Mouse (Mus musculus) myocyte (in vitro differentiated cells): ENCODE data around the gene Pkp1. TPM values are rescaled to one million over a fixed set of nuclear protein-coding genes. Genes with fewer than 3 reads are reported as not detected.

Experiments used
- H3K27me3 ChIP-seq: one replicate; pipeline ENCODE4 v1.6.1; 2011; ENCODE audit not compliant: control insufficient read depth, insufficient read depth, insufficient read length
- H3K36me3 ChIP-seq: one replicate; pipeline ENCODE4 v1.6.1; 2011; ENCODE audit not compliant: control insufficient read depth, insufficient read depth
- H3K4me2 ChIP-seq: one replicate; pipeline ENCODE4 v1.6.1; 2011; ENCODE audit warnings: low read depth, control low read depth
- H3K4me3 ChIP-seq: one replicate; pipeline ENCODE4 v1.5.1; 2011; ENCODE audit warnings: mild to moderate bottlenecking, control low read depth, moderate library complexity
- H3K79me2 ChIP-seq: one replicate; pipeline ENCODE4 v1.6.1; 2011; ENCODE audit not compliant: control insufficient read depth, insufficient read depth
- H3ac ChIP-seq: one replicate; pipeline ENCODE4 v1.6.1; 2011; ENCODE audit not compliant: control insufficient read depth, insufficient read length
- CEBPB ChIP-seq: IDR thresholded peaks from 2 replicates; pipeline ENCODE4 v1.6.1; 2011; ENCODE audit warnings: mild to moderate bottlenecking, moderate library complexity; ENCODE audit not compliant: poor library complexity, insufficient read depth, severe bottlenecking
- E2F4 ChIP-seq: IDR thresholded peaks from one replicate; pipeline ENCODE4 v1.6.1; 2011; ENCODE audit warnings: mild to moderate bottlenecking, control low read depth, moderate library complexity; ENCODE audit not compliant: insufficient read depth
- MAX ChIP-seq: IDR thresholded peaks from one replicate; pipeline ENCODE4 v1.6.1; 2011; ENCODE audit warnings: low read depth, mild to moderate bottlenecking, control low read depth
- MYOD1 ChIP-seq, 3 experiments: IDR thresholded peaks; one replicate each; pipeline ENCODE4 v1.6.1; 2011; ENCODE audit warnings: control low read depth in 2 of 3, low read depth in 2 of 3, mild to moderate bottlenecking in 2 of 3, moderate library complexity in 1 of 3; ENCODE audit not compliant: insufficient read length in 2 of 3, control insufficient read depth in 1 of 3
- MYOG ChIP-seq, 3 experiments: IDR thresholded peaks; one replicate each; pipeline ENCODE4 v1.6.1; 2011; ENCODE audit warnings: control low read depth in 2 of 3, low read depth in 2 of 3, mild to moderate bottlenecking in 2 of 3; ENCODE audit not compliant: insufficient read length in 2 of 3, control insufficient read depth in 1 of 3, insufficient read depth in 1 of 3
- POLR2A ChIP-seq: IDR thresholded peaks from one replicate; pipeline ENCODE4 v1.6.1; 2011; ENCODE audit warnings: low read depth, mild to moderate bottlenecking, control low read depth, moderate library complexity; ENCODE audit not compliant: insufficient read length
- POLR2AphosphoS2 ChIP-seq: IDR thresholded peaks from one replicate; pipeline ENCODE4 v1.6.1; 2011; ENCODE audit warnings: low read depth, control low read depth; ENCODE audit not compliant: insufficient read length
- REST ChIP-seq: IDR thresholded peaks from one replicate; pipeline ENCODE4 v1.6.1; 2011; ENCODE audit warnings: mild to moderate bottlenecking, control low read depth, moderate library complexity; ENCODE audit not compliant: insufficient read depth, insufficient read length
- SRF ChIP-seq: IDR thresholded peaks from one replicate; pipeline ENCODE4 v1.6.1; 2011; ENCODE audit warnings: low read depth; ENCODE audit not compliant: control insufficient read depth, insufficient read length
- TCF12 ChIP-seq: IDR thresholded peaks from one replicate; pipeline ENCODE4 v1.6.1; 2011; ENCODE audit warnings: mild to moderate bottlenecking, control low read depth; ENCODE audit not compliant: poor library complexity, insufficient read depth, severe bottlenecking
- TCF3 ChIP-seq: IDR thresholded peaks from one replicate; pipeline ENCODE4 v1.6.1; 2011; ENCODE audit warnings: low read depth, control low read depth; ENCODE audit not compliant: insufficient read length
- USF1 ChIP-seq: IDR thresholded peaks from one replicate; pipeline ENCODE4 v1.6.1; 2011; ENCODE audit warnings: low read depth, mild to moderate bottlenecking, control low read depth, moderate library complexity
- polyA plus RNA-seq: library from polyadenylated mRNA; unstranded; fragments of >200 nt; fragmentation: generic; extraction: Trizol; gene quantifications from one replicate; pipeline ENCODE4 v1.2.1, GENCODE M21; 2012; ENCODE audit warnings: missing spikeins

The Pkp1 gene
- polyA plus RNA-seq, 1 experiment, result 74.8 TPM

GRCm38 (mm10) chr1:135844481-135844880, 74.5 kb downstream of the Pkp1 start:
- Histone ChIP-seq H3K36me3 (peaks cover 42% of the 10 kb centered on the region), H3K79me2 (peaks cover 63% of the 10 kb centered on the region), H3K4me2 (peak overlapping the region; percentile 89), H3K4me3 (peak overlapping the region; percentile 29), H3ac (no peak overlapping the region), H3K27me3 (no peaks in the 10 kb centered on the region)
- TF ChIP-seq USF1, result no peak
- TF ChIP-seq MYOD1 (IDR thresholded peaks at IDR 0.05; ENCODE audit: control insufficient read depth in 1 of 3, insufficient read length in 2 of 3, low read depth in 2 of 3), result peak in 2 of 3 experiments; percentile 47 to 88
- peak; percentile 45 for TF ChIP-seq POLR2A

DNA sequence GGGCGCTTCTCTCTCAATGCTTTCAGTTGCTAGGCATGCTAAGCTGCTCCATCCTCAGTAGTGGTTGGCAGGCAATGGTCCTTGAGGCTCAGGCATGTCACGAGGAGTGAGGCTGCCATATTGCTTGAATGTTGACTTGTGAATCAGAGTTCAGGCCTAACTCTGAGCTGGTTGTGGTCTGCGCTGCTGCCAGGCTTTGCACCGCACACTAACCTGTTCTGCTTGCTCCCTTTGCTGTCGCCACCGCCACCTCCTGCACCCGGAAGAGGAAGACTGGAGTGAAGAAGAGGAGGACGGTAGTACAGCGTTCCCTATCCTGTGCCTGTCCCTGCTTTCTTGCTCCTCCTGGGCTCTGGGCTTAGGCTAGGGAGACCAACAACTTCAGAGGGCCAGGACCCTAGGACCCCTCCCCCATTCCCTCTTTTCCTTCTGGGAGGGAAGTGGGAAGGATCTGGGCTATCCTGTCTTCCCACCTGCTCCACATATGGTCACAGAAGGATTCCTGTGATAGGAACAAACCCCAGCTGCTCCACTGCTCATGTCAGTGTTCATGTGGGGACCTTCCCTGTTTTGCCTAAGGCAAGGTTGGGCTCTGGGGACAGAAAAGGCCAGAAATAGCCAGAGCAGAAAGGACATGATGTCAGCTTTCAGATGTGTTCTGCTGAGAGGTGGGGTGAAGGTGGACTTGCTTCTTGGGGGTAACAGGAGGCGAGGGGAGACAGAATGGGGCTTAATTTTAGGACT, 75.3 kb downstream of the Pkp1 start:
- Histone ChIP-seq H3K4me3 (peak overlapping the region; percentile 29), H3K36me3 (peaks cover 36% of the 10 kb centered on the region), H3K4me2 (peak overlapping the region; percentile 89)

DNA sequence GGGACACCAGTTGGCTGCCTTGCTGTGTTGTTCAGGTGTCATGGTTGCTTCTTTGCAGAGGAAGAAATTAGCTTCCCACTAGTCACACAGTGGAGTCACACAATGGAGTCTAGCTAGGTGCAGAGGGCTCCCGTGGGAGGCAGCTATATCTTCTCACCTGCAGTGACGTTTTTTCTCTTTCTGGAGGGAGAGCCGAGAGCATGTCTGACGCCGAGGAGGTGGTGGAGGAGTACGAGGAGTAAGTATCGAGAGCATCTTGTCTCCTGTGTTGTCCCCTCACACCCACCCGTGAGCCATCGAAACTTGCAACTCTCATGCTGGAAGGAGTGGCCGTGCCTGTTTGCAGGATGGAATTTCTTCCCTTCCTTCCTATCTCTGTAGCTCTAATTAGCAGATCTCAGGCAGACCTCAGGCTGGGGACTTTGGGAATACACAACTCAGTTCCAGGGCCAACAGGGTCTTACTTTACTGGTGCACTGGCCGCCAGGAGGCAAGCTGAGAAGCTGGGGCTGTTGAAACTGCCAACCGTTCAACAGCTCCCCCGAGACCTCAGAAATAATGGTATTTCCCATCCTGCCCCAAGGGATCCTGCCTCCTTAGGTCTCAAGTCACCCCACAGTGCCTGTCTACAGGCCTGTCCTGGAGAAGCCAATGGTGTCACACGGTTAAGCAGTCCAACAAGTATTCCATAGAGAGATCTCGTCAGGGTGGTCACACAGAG, 78.2 kb downstream of the Pkp1 start:
- Histone ChIP-seq H3K4me2 (peak overlapping the region; percentile 89), H3K4me3 (no peak overlapping the region), H3ac (no peak overlapping the region), H3K79me2 (peaks cover 58% of the 10 kb centered on the region), H3K36me3 (peaks cover 21% of the 10 kb centered on the region), H3K27me3 (no peaks in the 10 kb centered on the region)
- peak; percentile 62 for TF ChIP-seq POLR2AphosphoS2
- no peak for TF ChIP-seq TCF3
- TF ChIP-seq POLR2A, result peak; percentile 27

More for the DNA sequence above, 75.3 kb downstream of the Pkp1 start:
- TF ChIP-seq E2F4 (no peak), USF1 (no peak), TCF12 (no peak), TCF3 (no peak), MYOG (IDR thresholded peaks at IDR 0.05; ENCODE audit: control insufficient read depth in 1 of 3, insufficient read depth in 1 of 3, insufficient read length in 2 of 3, low read depth in 2 of 3) (peak in 2 of 3 experiments; percentile 37 to 71), REST (no peak), MAX (no peak), POLR2A (peak; percentile 42), CEBPB (no peak), SRF (no peak), POLR2AphosphoS2 (peak; percentile 62), MYOD1 (IDR thresholded peaks at IDR 0.05; ENCODE audit: control insufficient read depth in 1 of 3, insufficient read length in 2 of 3, low read depth in 2 of 3) (peak in 2 of 3 experiments; percentile 16 to 75)
- Histone ChIP-seq H3ac (no peak overlapping the region), H3K79me2 (peaks cover 62% of the 10 kb centered on the region), H3K27me3 (no peaks in the 10 kb centered on the region)

DNA sequence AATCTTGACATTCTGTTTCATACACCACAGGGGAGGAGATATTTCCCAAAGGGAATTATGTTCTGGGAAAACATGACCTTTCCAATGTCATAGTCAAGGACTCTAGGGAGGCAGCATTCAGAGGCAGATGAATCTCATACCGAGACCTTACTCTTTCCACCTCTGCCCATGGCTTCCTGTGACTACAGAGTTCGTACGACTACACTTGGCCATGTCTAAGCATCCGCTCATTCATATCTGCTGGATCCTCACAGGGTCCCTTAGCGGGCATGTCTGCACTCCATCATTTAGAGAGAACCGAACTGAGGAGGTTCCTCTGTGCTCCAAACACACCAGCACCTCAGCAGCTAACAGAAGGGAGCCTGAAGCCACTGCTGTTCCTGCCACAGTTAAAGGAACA, 79.9 kb downstream of the Pkp1 start:
- TF ChIP-seq POLR2AphosphoS2 (no peak), CEBPB (no peak), POLR2A (peak; percentile 19)
- Histone ChIP-seq H3K27me3 (no peaks in the 10 kb centered on the region), H3K79me2 (peaks cover 48% of the 10 kb centered on the region), H3ac (no peak overlapping the region), H3K4me2 (peak overlapping the region; percentile 89), H3K4me3 (peak overlapping the region; percentile 42), H3K36me3 (peaks cover 21% of the 10 kb centered on the region)

- peak overlapping the region; percentile 42 for H3K4me3 ChIP-seq
- H3K27me3 ChIP-seq, result no peaks in the 10 kb centered on the region
- TF ChIP-seq USF1 (no peak), E2F4 (no peak), REST (no peak), CEBPB (no peak), SRF (no peak), POLR2A (no peak), MYOG (IDR thresholded peaks at IDR 0.05; ENCODE audit: control insufficient read depth in 1 of 3, insufficient read depth in 1 of 3, insufficient read length in 2 of 3, low read depth in 2 of 3) (no peak), MYOD1 (IDR thresholded peaks at IDR 0.05; ENCODE audit: control insufficient read depth in 1 of 3, insufficient read length in 2 of 3, low read depth in 2 of 3) (no peak), TCF3 (no peak), MAX (no peak), POLR2AphosphoS2 (no peak), TCF12 (no peak)
- H3K4me2 ChIP-seq, result peak overlapping the region; percentile 89
- H3K36me3 ChIP-seq, result peaks cover 21% of the 10 kb centered on the region
- H3K79me2 ChIP-seq, result peaks cover 48% of the 10 kb centered on the region
- no peak overlapping the region for H3ac ChIP-seq
These were observed 80.4 kb downstream of the Pkp1 start for GRCm38 (mm10) chr1:135838626-135839025.
